Mouse (Mus musculus): ENCODE results near the gene Psmd5. TPM values are rescaled to one million over a fixed set of nuclear protein-coding genes. Genes with fewer than 3 reads are reported as not detected.

The Psmd5 gene
- polyA plus RNA-seq, 1 experiment from 2014 or later, result 117 TPM

GRCm38 (mm10) chr2:34904849-34905542 lies 30.2 kb upstream of the Psmd5 start:
- Histone ChIP-seq H3K27me3 (ENCODE audit: insufficient read depth, low read length) (no peaks in the 10 kb centered on the region), H3K27ac (ENCODE audit: low read depth) (no peak overlapping the region), H3K4me1 (ENCODE audit: insufficient read depth) (peaks cover 6% of the 10 kb centered on the region; the same call in 1 of the 2 replicates), H3K36me3 (ENCODE audit: insufficient read depth) (no peaks in the 10 kb centered on the region), H3K9ac (no peak overlapping the region), H3K9me3 (ENCODE audit: low read depth, low read length) (no peaks in the 10 kb centered on the region), H3K4me2 (peak overlapping the region; percentile 65), H3K4me3 (ENCODE audit: low read depth, low read length) (peak overlapping the region; percentile 30)
- ATAC-seq (ENCODE audit: insufficient read depth), result peak; percentile 96
- under 1% methylated on average over 34 of the region's 34 CpGs for WGBS
- DNase-seq, result peak; percentile 99
- TF ChIP-seq CTCF (IDR thresholded peaks at IDR 0.05; ENCODE audit: low read depth), result no peak

GRCm38 (mm10) chr2:34903652-34904405 lies 29.1 kb upstream of the Psmd5 start:
- peak; percentile 7 for DNase-seq
- Histone ChIP-seq H3K4me1 (ENCODE audit: insufficient read depth) (peaks cover 6% of the 10 kb centered on the region; the same call in 1 of the 2 replicates), H3K27me3 (ENCODE audit: insufficient read depth, low read length) (no peaks in the 10 kb centered on the region), H3K27ac (ENCODE audit: low read depth) (peak overlapping the region; percentile 45; the same call in 1 of the 2 replicates), H3K9ac (no peak overlapping the region), H3K4me2 (peak overlapping the region; percentile 65; the same call in 1 of the 2 replicates), H3K9me3 (ENCODE audit: low read depth, low read length) (no peaks in the 10 kb centered on the region), H3K36me3 (ENCODE audit: insufficient read depth) (no peaks in the 10 kb centered on the region), H3K4me3 (ENCODE audit: low read depth, low read length) (no peak overlapping the region)
- WGBS, result 63% methylated on average over 4 of the region's 4 CpGs
- TF ChIP-seq CTCF (IDR thresholded peaks at IDR 0.05; ENCODE audit: low read depth), result no peak; the same call in 1 of the 2 replicates
- no peak for ATAC-seq (ENCODE audit: insufficient read depth)

- no peak overlapping the region for H3K27ac ChIP-seq (ENCODE audit: low read depth)
- no peaks in the 10 kb centered on the region for H3K27me3 ChIP-seq (ENCODE audit: insufficient read depth, low read length)
- DNase-seq (no peak), ATAC-seq (ENCODE audit: insufficient read depth) (no peak)
- H3K9me3 ChIP-seq (ENCODE audit: low read depth, low read length), result no peaks in the 10 kb centered on the region
- 82% methylated on average over 7 of the region's 7 CpGs for WGBS
- no peak overlapping the region for H3K4me2 ChIP-seq
- no peak overlapping the region for H3K4me3 ChIP-seq (ENCODE audit: low read depth, low read length)
- H3K9ac ChIP-seq, result no peak overlapping the region
- no peaks in the 10 kb centered on the region for H3K36me3 ChIP-seq (ENCODE audit: insufficient read depth)
- TF ChIP-seq CTCF (IDR thresholded peaks at IDR 0.05; ENCODE audit: low read depth), result no peak
- peaks cover 6% of the 10 kb centered on the region; the same call in 1 of the 2 replicates for H3K4me1 ChIP-seq (ENCODE audit: insufficient read depth)
Observed at GRCm38 (mm10) chr2:34903191-34903590, 28.4 kb upstream of the Psmd5 start.

GRCm38 (mm10) chr2:34902731-34903130 lies 28.0 kb upstream of the Psmd5 start:
- H3K9ac ChIP-seq, result no peak overlapping the region
- no peak overlapping the region for H3K4me2 ChIP-seq
- no peak overlapping the region for H3K4me3 ChIP-seq (ENCODE audit: low read depth, low read length)
- TF ChIP-seq CTCF (IDR thresholded peaks at IDR 0.05; ENCODE audit: low read depth), result no peak
- DNase-seq (peak; percentile 29), ATAC-seq (ENCODE audit: insufficient read depth) (no peak)
- WGBS, result 79% methylated on average over 6 of the region's 6 CpGs
- H3K9me3 ChIP-seq (ENCODE audit: low read depth, low read length), result no peaks in the 10 kb centered on the region
- no peak overlapping the region for H3K27ac ChIP-seq (ENCODE audit: low read depth)
- peaks cover 6% of the 10 kb centered on the region; the same call in 1 of the 2 replicates for H3K4me1 ChIP-seq (ENCODE audit: insufficient read depth)
- no peaks in the 10 kb centered on the region for H3K36me3 ChIP-seq (ENCODE audit: insufficient read depth)
- no peaks in the 10 kb centered on the region for H3K27me3 ChIP-seq (ENCODE audit: insufficient read depth, low read length)

GRCm38 (mm10) chr2:34901726-34902125 lies 27.0 kb upstream of the Psmd5 start:
- WGBS, result 64% methylated on average over 4 of the region's 4 CpGs
- Histone ChIP-seq H3K4me3 (ENCODE audit: low read depth, low read length) (no peak overlapping the region), H3K4me1 (ENCODE audit: insufficient read depth) (peaks cover 6% of the 10 kb centered on the region; the same call in 1 of the 2 replicates), H3K9ac (no peak overlapping the region), H3K27me3 (ENCODE audit: insufficient read depth, low read length) (no peaks in the 10 kb centered on the region), H3K27ac (ENCODE audit: low read depth) (no peak overlapping the region), H3K9me3 (ENCODE audit: low read depth, low read length) (no peaks in the 10 kb centered on the region), H3K4me2 (no peak overlapping the region), H3K36me3 (ENCODE audit: insufficient read depth) (no peaks in the 10 kb centered on the region)
- TF ChIP-seq CTCF (IDR thresholded peaks at IDR 0.05; ENCODE audit: low read depth), result no peak
- ATAC-seq (ENCODE audit: insufficient read depth), result no peak
- no peak for DNase-seq

- Histone ChIP-seq H3K4me1 (ENCODE audit: insufficient read depth) (peaks cover 6% of the 10 kb centered on the region; the same call in 1 of the 2 replicates), H3K4me2 (no peak overlapping the region), H3K4me3 (ENCODE audit: low read depth, low read length) (no peak overlapping the region), H3K27ac (ENCODE audit: low read depth) (no peak overlapping the region), H3K27me3 (ENCODE audit: insufficient read depth, low read length) (no peaks in the 10 kb centered on the region), H3K36me3 (ENCODE audit: insufficient read depth) (0 out of 2 replicates have a peak, but pooled peaks cover 2% of the 10 kb centered on the region), H3K9me3 (ENCODE audit: low read depth, low read length) (no peaks in the 10 kb centered on the region), H3K9ac (no peak overlapping the region)
- TF ChIP-seq CTCF (IDR thresholded peaks at IDR 0.05; ENCODE audit: low read depth), result no peak
- no peak for DNase-seq
- ATAC-seq (ENCODE audit: insufficient read depth), result no peak
- 93% methylated on average over 1 of the region's 1 CpGs for WGBS
Observed at GRCm38 (mm10) chr2:34900412-34900811, 25.6 kb upstream of the Psmd5 start.

- DNase-seq (no peak), ATAC-seq (ENCODE audit: insufficient read depth) (no peak)
- H3K9ac ChIP-seq, result no peak overlapping the region
- H3K27me3 ChIP-seq (ENCODE audit: insufficient read depth, low read length), result no peaks in the 10 kb centered on the region
- H3K27ac ChIP-seq (ENCODE audit: low read depth), result no peak overlapping the region
- H3K36me3 ChIP-seq (ENCODE audit: insufficient read depth), result 0 out of 2 replicates have a peak, but pooled peaks cover 2% of the 10 kb centered on the region
- WGBS, result 74% methylated on average over 11 of the region's 11 CpGs
- no peaks in the 10 kb centered on the region for H3K9me3 ChIP-seq (ENCODE audit: low read depth, low read length)
- H3K4me1 ChIP-seq (ENCODE audit: insufficient read depth), result peaks cover 6% of the 10 kb centered on the region; the same call in 1 of the 2 replicates
- no peak overlapping the region for H3K4me2 ChIP-seq
- TF ChIP-seq CTCF (IDR thresholded peaks at IDR 0.05; ENCODE audit: low read depth), result no peak
- H3K4me3 ChIP-seq (ENCODE audit: low read depth, low read length), result no peak overlapping the region
Observed at GRCm38 (mm10) chr2:34899682-34900081, 24.9 kb upstream of the Psmd5 start.
